Mouse (Mus musculus): ENCODE results near the gene Mapt. TPM values are rescaled to one million over a fixed set of nuclear protein-coding genes. Genes with fewer than 3 reads are reported as not detected.
A peak's percentile ranks its signal among the peaks of the same experiment; 100 is the strongest.
"Not testable (repeated sequence)": the region's sequence is repeated elsewhere in the genome, so short reads cannot be mapped to it uniquely, and the experiment has no call there.

Mapt gene
- polyA plus RNA-seq, 1 experiment from 2014 or later, result 8.1 TPM

GRCm38 (mm10) chr11:104214128-104214527 lies 17.1 kb upstream of the Mapt start:
- WGBS, result 95% methylated on average over 5 of the region's 5 CpGs
- not testable (repeated sequence) for H3K9me3 ChIP-seq; H3K27ac ChIP-seq; H3K4me3 ChIP-seq; DNase-seq (ENCODE audit: extremely low spot score, low spot score); H3K4me1 ChIP-seq; H3K36me3 ChIP-seq (replicated peaks); H3K27me3 ChIP-seq (ENCODE audit: poor library complexity, severe bottlenecking)

GRCm38 (mm10) chr11:104218075-104218474 lies 13.1 kb upstream of the Mapt start:
- no peaks in the 10 kb centered on the region for H3K36me3 ChIP-seq (replicated peaks)
- H3K4me3 ChIP-seq, result no peak overlapping the region
- H3K27ac ChIP-seq, result no peak overlapping the region
- H3K27me3 ChIP-seq (ENCODE audit: poor library complexity, severe bottlenecking), result no peaks in the 10 kb centered on the region
- no peaks in the 10 kb centered on the region for H3K9me3 ChIP-seq
- peaks cover 6% of the 10 kb centered on the region for H3K4me1 ChIP-seq
- 84% methylated on average over 3 of the region's 3 CpGs for WGBS
- no peak for DNase-seq (ENCODE audit: extremely low spot score, low spot score)

GRCm38 (mm10) chr11:104220291-104220690 lies 10.9 kb upstream of the Mapt start:
- peaks cover 6% of the 10 kb centered on the region for H3K4me1 ChIP-seq
- H3K27me3 ChIP-seq (ENCODE audit: poor library complexity, severe bottlenecking), result no peaks in the 10 kb centered on the region
- no peak overlapping the region for H3K4me3 ChIP-seq
- no peak for DNase-seq (ENCODE audit: extremely low spot score, low spot score)
- 85% methylated on average over 4 of the region's 4 CpGs for WGBS
- no peaks in the 10 kb centered on the region for H3K9me3 ChIP-seq
- no peak overlapping the region for H3K27ac ChIP-seq
- H3K36me3 ChIP-seq (replicated peaks), result no peaks in the 10 kb centered on the region

- Histone ChIP-seq H3K36me3 (replicated peaks) (no peaks in the 10 kb centered on the region), H3K4me3 (no peak overlapping the region), H3K27me3 (ENCODE audit: poor library complexity, severe bottlenecking) (no peaks in the 10 kb centered on the region), H3K9me3 (no peaks in the 10 kb centered on the region), H3K27ac (no peak overlapping the region), H3K4me1 (peaks cover 6% of the 10 kb centered on the region)
- 84% methylated on average over 5 of the region's 5 CpGs for WGBS
- no peak for DNase-seq (ENCODE audit: extremely low spot score, low spot score)
These were observed 9.4 kb upstream of the Mapt start for GRCm38 (mm10) chr11:104221751-104222150.

- H3K27me3 ChIP-seq (ENCODE audit: poor library complexity, severe bottlenecking), result 0 out of 2 replicates have a peak, but pooled peaks cover 2% of the 10 kb centered on the region
- H3K9me3 ChIP-seq, result no peaks in the 10 kb centered on the region
- H3K4me3 ChIP-seq, result no peak overlapping the region
- 87% methylated on average over 9 of the region's 9 CpGs for WGBS
- no peak overlapping the region for H3K27ac ChIP-seq
- no peaks in the 10 kb centered on the region for H3K36me3 ChIP-seq (replicated peaks)
- DNase-seq (ENCODE audit: extremely low spot score, low spot score), result no peak
- H3K4me1 ChIP-seq, result no peaks in the 10 kb centered on the region
These were observed 7.9 kb upstream of the Mapt start for GRCm38 (mm10) chr11:104223301-104223700.

- DNase-seq (ENCODE audit: extremely low spot score, low spot score), result no peak
- Histone ChIP-seq H3K27me3 (ENCODE audit: poor library complexity, severe bottlenecking) (peaks cover 51% of the 10 kb centered on the region), H3K36me3 (replicated peaks) (no peaks in the 10 kb centered on the region), H3K9me3 (no peaks in the 10 kb centered on the region), H3K4me1 (peaks cover 39% of the 10 kb centered on the region), H3K27ac (no peak overlapping the region), H3K4me3 (no peak overlapping the region)
- WGBS, result 78% methylated on average over 4 of the region's 4 CpGs
These were observed 1.8 kb upstream of the Mapt start for GRCm38 (mm10) chr11:104229391-104229790.

GRCm38 (mm10) chr11:104230066-104230778 lies 968 bp upstream of the Mapt start:
- WGBS, result 12% methylated on average over 9 of the region's 9 CpGs
- Histone ChIP-seq H3K4me1 (peaks cover 48% of the 10 kb centered on the region), H3K4me3 (peak overlapping the region; percentile 61), H3K9me3 (no peaks in the 10 kb centered on the region), H3K36me3 (replicated peaks) (no peaks in the 10 kb centered on the region), H3K27me3 (ENCODE audit: poor library complexity, severe bottlenecking) (peaks cover 60% of the 10 kb centered on the region), H3K27ac (peak overlapping the region; percentile 91)
- no peak for DNase-seq (ENCODE audit: extremely low spot score, low spot score)

GRCm38 (mm10) chr11:104232141-104233061 lies 1.2 kb downstream of the Mapt start:
- H3K4me3 ChIP-seq, result peak overlapping the region; percentile 61
- peak overlapping the region; percentile 52; the same call in 1 of the 2 replicates for H3K27ac ChIP-seq
- H3K9me3 ChIP-seq, result no peaks in the 10 kb centered on the region
- whole genome bisulfite sequencing, result 1% methylated on average over 72 of the region's 72 CpGs
- H3K36me3 ChIP-seq (replicated peaks), result no peaks in the 10 kb centered on the region
- peaks cover 54% of the 10 kb centered on the region for H3K4me1 ChIP-seq
- peak; percentile 42 for DNase-seq (ENCODE audit: extremely low spot score, low spot score)
- peaks cover 81% of the 10 kb centered on the region for H3K27me3 ChIP-seq (ENCODE audit: poor library complexity, severe bottlenecking)

GRCm38 (mm10) chr11:104233101-104233500 lies 1.9 kb downstream of the Mapt start:
- 1% methylated on average over 10 of the region's 10 CpGs for WGBS
- Histone ChIP-seq H3K9me3 (no peaks in the 10 kb centered on the region), H3K27ac (no peak overlapping the region), H3K4me3 (peak overlapping the region; percentile 61), H3K36me3 (replicated peaks) (no peaks in the 10 kb centered on the region), H3K27me3 (ENCODE audit: poor library complexity, severe bottlenecking) (peaks cover 88% of the 10 kb centered on the region), H3K4me1 (peaks cover 54% of the 10 kb centered on the region)
- DNase-seq (ENCODE audit: extremely low spot score, low spot score), result no peak

GRCm38 (mm10) chr11:104233574-104234206 lies 2.5 kb downstream of the Mapt start:
- Histone ChIP-seq H3K9me3 (no peaks in the 10 kb centered on the region), H3K4me1 (peaks cover 54% of the 10 kb centered on the region), H3K27me3 (ENCODE audit: poor library complexity, severe bottlenecking) (peaks cover 85% of the 10 kb centered on the region), H3K4me3 (peak overlapping the region; percentile 61), H3K36me3 (replicated peaks) (no peaks in the 10 kb centered on the region), H3K27ac (no peak overlapping the region)
- peak; percentile 27 for DNase-seq (ENCODE audit: extremely low spot score, low spot score)
- whole genome bisulfite sequencing, result 3% methylated on average over 30 of the region's 30 CpGs

GRCm38 (mm10) chr11:104234680-104235079 lies 3.5 kb downstream of the Mapt start:
- H3K4me3 ChIP-seq, result no peak overlapping the region
- 49% methylated on average over 6 of the region's 6 CpGs for WGBS

GRCm38 (mm10) chr11:104235881-104236280 lies 4.7 kb downstream of the Mapt start:
- DNase-seq (ENCODE audit: extremely low spot score, low spot score), result no peak
- peaks cover 47% of the 10 kb centered on the region for H3K4me1 ChIP-seq
- no peak overlapping the region for H3K27ac ChIP-seq
- H3K9me3 ChIP-seq, result no peaks in the 10 kb centered on the region
- H3K4me3 ChIP-seq, result no peak overlapping the region
- 68% methylated on average over 2 of the region's 2 CpGs for WGBS
- peaks cover 70% of the 10 kb centered on the region for H3K27me3 ChIP-seq (ENCODE audit: poor library complexity, severe bottlenecking)
- H3K36me3 ChIP-seq (replicated peaks), result no peaks in the 10 kb centered on the region

More at GRCm38 (mm10) chr11:104234680-104235079, 3.5 kb downstream of the Mapt start:
- Histone ChIP-seq H3K27me3 (ENCODE audit: poor library complexity, severe bottlenecking) (peaks cover 78% of the 10 kb centered on the region), H3K27ac (no peak overlapping the region), H3K36me3 (replicated peaks) (no peaks in the 10 kb centered on the region), H3K4me1 (peaks cover 54% of the 10 kb centered on the region), H3K9me3 (no peaks in the 10 kb centered on the region)
- no peak for DNase-seq (ENCODE audit: extremely low spot score, low spot score)
